Comparison of ENCODE assay signal across 8 mouse cellular contexts in the genomic region with DNA sequence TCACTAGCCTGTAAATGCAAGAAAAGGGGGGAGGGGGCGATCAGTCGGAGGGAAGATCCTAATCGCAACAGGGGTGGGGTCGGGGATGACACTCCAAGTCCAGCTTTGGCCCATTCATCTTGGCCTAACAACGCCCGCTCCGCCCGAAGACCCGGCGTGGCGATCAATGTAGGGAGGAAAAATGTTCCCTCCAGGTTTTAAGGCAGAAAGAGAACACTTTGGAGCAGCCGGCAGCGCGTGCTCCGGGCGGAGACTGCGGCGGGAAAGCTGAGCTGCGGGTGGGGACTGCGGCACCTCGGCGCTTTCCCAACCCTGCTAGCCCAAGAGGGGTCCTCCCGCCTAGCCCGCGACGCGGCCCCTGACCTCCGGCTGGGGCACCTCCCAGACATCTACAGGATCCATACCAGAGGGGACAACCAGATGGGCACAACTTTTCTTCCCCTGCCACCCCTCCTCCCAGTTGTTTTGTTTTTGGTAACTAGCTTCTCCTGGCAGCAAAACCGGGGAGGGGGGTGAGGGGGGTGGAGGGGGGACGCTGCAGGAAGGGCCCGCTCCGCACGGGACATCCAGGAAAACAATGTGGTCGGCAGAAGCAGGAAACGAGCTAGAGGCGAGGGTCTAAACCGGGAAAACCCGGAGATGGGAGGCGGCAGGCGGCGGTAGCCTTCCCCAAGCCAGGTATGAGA. TPM values are rescaled to one million over a fixed set of nuclear protein-coding genes. Genes with fewer than 3 reads are reported as not detected.
DNase-seq lines count a peak whose midpoint lies in the region; ATAC-seq and TF ChIP-seq lines count a peak whose summit lies in the region.

No protein-coding gene starts in this region.

- no peaks in the 10 kb centered on the region for H3K27me3 ChIP-seq in heart, adult 2 months (ENCODE audit: control insufficient read depth, insufficient read depth, low read length)
- no peaks in the 10 kb centered on the region for H3K27me3 ChIP-seq in kidney, embryonic 14.5 days (ENCODE audit: control insufficient read depth, insufficient read depth, low read length)
- no peaks in the 10 kb centered on the region for H3K27me3 ChIP-seq in liver, embryonic 11.5 days (replicated peaks; ENCODE audit: control insufficient read depth, insufficient read depth, low read length)
- no peaks in the 10 kb centered on the region for H3K27me3 ChIP-seq in neural tube, embryonic 13.5 days

- no peak for TF ChIP-seq CTCF in heart, adult 2 months (IDR thresholded peaks at IDR 0.05)

- H3K4me2 ChIP-seq in kidney, embryonic 14.5 days (replicated peaks; ENCODE audit: low read depth, low read length): peak overlapping the region; percentile 91
- peak overlapping the region; percentile 99 for H3K4me2 ChIP-seq in liver, embryonic 11.5 days
- H3K4me2 ChIP-seq in neural tube, embryonic 13.5 days: peak overlapping the region; percentile 93

- H3K36me3 ChIP-seq in heart, adult 2 months (ENCODE audit: control insufficient read depth, insufficient read depth, low read length): peaks cover 22% of the 10 kb centered on the region
- no peaks in the 10 kb centered on the region for H3K36me3 ChIP-seq in kidney, embryonic 14.5 days (ENCODE audit: control insufficient read depth, insufficient read depth, low read length)
- peaks cover 4% of the 10 kb centered on the region; the same call in 1 of the 2 replicates for H3K36me3 ChIP-seq in liver, embryonic 11.5 days (ENCODE audit: control insufficient read depth, insufficient read depth, low read length)
- H3K36me3 ChIP-seq in neural tube, embryonic 13.5 days: no peaks in the 10 kb centered on the region

- H3K9ac ChIP-seq in heart, adult 2 months (ENCODE audit: low read depth, low read length): peak overlapping the region; percentile 78
- peak overlapping the region; percentile 83 for H3K9ac ChIP-seq in kidney, embryonic 14.5 days (ENCODE audit: low read depth, low read length)
- H3K9ac ChIP-seq in liver, embryonic 11.5 days (ENCODE audit: low read depth, low read length): peak overlapping the region; percentile 76
- H3K9ac ChIP-seq in neural tube, embryonic 13.5 days: peak overlapping the region; percentile 88

- H3K9me3 ChIP-seq in kidney, embryonic 14.5 days (ENCODE audit: control insufficient read depth, low read length): no peaks in the 10 kb centered on the region
- no peaks in the 10 kb centered on the region for H3K9me3 ChIP-seq in liver, embryonic 11.5 days (ENCODE audit: control insufficient read depth, low read length)
- H3K9me3 ChIP-seq in neural tube, embryonic 13.5 days: no peaks in the 10 kb centered on the region

- H3K79me2 ChIP-seq in heart, adult 2 months (replicated peaks; ENCODE audit: control insufficient read depth, insufficient read depth, low read length): peaks cover 2% of the 10 kb centered on the region

- no peak for ATAC-seq in kidney, embryonic 14.5 days (ENCODE audit: low FRiP score, low TSS enrichment)
- ATAC-seq in liver, embryonic 11.5 days (replicated peaks; ENCODE audit: low FRiP score): no peak
- no peak for ATAC-seq in neural tube, embryonic 13.5 days (ENCODE audit: low read depth)

- intact Hi-C loops in heart, adult 2 months (cut with DNase I): loop anchor here (2.0 to 5.0 kb wide), 5 partner anchors 43 to 178 kb away; no protein-coding TSS in a partner anchor

- no peak for TF ChIP-seq POLR2A in heart, adult 2 months (IDR thresholded peaks at IDR 0.05; ENCODE audit: insufficient read depth, low read depth, low read length)

- H3K4me3 ChIP-seq in heart, adult 2 months: peak overlapping the region; percentile 71
- peak overlapping the region; percentile 78 for H3K4me3 ChIP-seq in kidney, embryonic 14.5 days (ENCODE audit: low read length)
- H3K4me3 ChIP-seq in liver, embryonic 11.5 days (ENCODE audit: low read depth, low read length): peak overlapping the region; percentile 80
- H3K4me3 ChIP-seq in neural tube, embryonic 13.5 days: peak overlapping the region; percentile 85

- DNase-seq in urinary bladder, postnatal 4 days (ENCODE audit: low spot score in 2 of 2): peak; percentile 34 to 59
- no peak for DNase-seq in urinary bladder, adult 2 months (ENCODE audit: low spot score)
- DNase-seq in embryo, embryonic 10 days (ENCODE audit: low spot score): peak; percentile 60
- DNase-seq in heart, adult 2 months: peak; percentile 53 to 70
- peak; percentile 63 for DNase-seq in liver, embryonic 11.5 days (ENCODE audit: low spot score)
- DNase-seq in thymus, postnatal 25 days: peak; percentile 38

- peaks cover 9% of the 10 kb centered on the region for H3K4me1 ChIP-seq in heart, adult 2 months (ENCODE audit: control insufficient read depth, insufficient read depth, low read length)
- H3K4me1 ChIP-seq in kidney, embryonic 14.5 days (ENCODE audit: control insufficient read depth, insufficient read depth, low read length): peaks cover 42% of the 10 kb centered on the region
- peaks cover 37% of the 10 kb centered on the region for H3K4me1 ChIP-seq in liver, embryonic 11.5 days (replicated peaks; ENCODE audit: control insufficient read depth, insufficient read depth, low read length)
- peaks cover 59% of the 10 kb centered on the region for H3K4me1 ChIP-seq in neural tube, embryonic 13.5 days (replicated peaks)

- TF ChIP-seq EP300 in heart, adult 2 months (IDR thresholded peaks at IDR 0.05; ENCODE audit: insufficient read depth, low read depth, low read length): no peak

- WGBS in heart, adult 2 months: 1% methylated on average over 40 of the region's 41 CpGs
- WGBS in kidney, embryonic 14.5 days: under 1% methylated on average over 34 of the region's 41 CpGs
- WGBS in liver, embryonic 11.5 days: under 1% methylated on average over 40 of the region's 41 CpGs
- WGBS in neural tube, embryonic 13.5 days: under 1% methylated on average over 41 of the region's 41 CpGs

- H3K27ac ChIP-seq in heart, adult 2 months: peak overlapping the region; percentile 94
- H3K27ac ChIP-seq in kidney, embryonic 14.5 days (ENCODE audit: low read depth, low read length): peak overlapping the region; percentile 95
- peak overlapping the region; percentile 92 for H3K27ac ChIP-seq in liver, embryonic 11.5 days (ENCODE audit: low read depth, low read length)
- peak overlapping the region; percentile 93 for H3K27ac ChIP-seq in neural tube, embryonic 13.5 days (replicated peaks)

RNA-seq across cellular contexts. Expression of a gene that starts 1.4 kb away (rescaled TPM):
- 19.3 and 24.2 TPM in 2 replicates for polyA plus RNA-seq in urinary bladder, adult 2 months (2012; rRNA removed)
- total RNA-seq in heart, adult 2 months (2021): 10 to 100 TPM; 15.9 to 20.5 TPM
- polyA plus RNA-seq in heart, adult 2 months (2012; rRNA removed): 15.2 and 16.9 TPM in 2 replicates
- polyA plus RNA-seq in kidney, embryonic 14.5 days (2014; fragmentation: Nextera tagmentation; extraction: Ambion mirVana): 13.2 and 20.8 TPM in 2 replicates
- polyA plus RNA-seq in liver, embryonic 11.5 days (2014; fragmentation: Nextera tagmentation; extraction: Ambion mirVana): 16.1 and 17.3 TPM in 2 replicates
- polyA plus RNA-seq in neural tube, embryonic 13.5 days (2015; fragmentation: Nextera tagmentation; extraction: Ambion mirVana): 13.4 and 18.4 TPM in 2 replicates

RNA-seq across cellular contexts. Expression of a gene that starts 2.0 kb away (rescaled TPM):
- polyA plus RNA-seq in urinary bladder, adult 2 months (2012; rRNA removed): 0.81 and 0.99 TPM in 2 replicates
- under 1 TPM; 0.73 to 0.78 TPM for total RNA-seq in heart, adult 2 months (2021)
- 0.18 and 0.29 TPM in 2 replicates for polyA plus RNA-seq in heart, adult 2 months (2012; rRNA removed)
- polyA plus RNA-seq in kidney, embryonic 14.5 days (2014; fragmentation: Nextera tagmentation; extraction: Ambion mirVana): 2.7 and 3.3 TPM in 2 replicates
- 4.8 and 4.9 TPM in 2 replicates for polyA plus RNA-seq in liver, embryonic 11.5 days (2014; fragmentation: Nextera tagmentation; extraction: Ambion mirVana)
- 0.84 and 1.7 TPM in 2 replicates for polyA plus RNA-seq in neural tube, embryonic 13.5 days (2015; fragmentation: Nextera tagmentation; extraction: Ambion mirVana)
